Mouse (Mus musculus) hindbrain, embryonic 11.5 days (tissue): ENCODE measurements around the gene Klhl32. TPM values are rescaled to one million over a fixed set of nuclear protein-coding genes. Genes with fewer than 3 reads are reported as not detected.

Experiments used
- ATAC-seq: fragments of 200-750 bp; cut with Nextera tagmentation; 2 replicates; pipeline ENCODE4 v1.8.0; 2017; ENCODE audit warnings: mild to moderate bottlenecking, moderate TSS enrichment, moderate library complexity; ENCODE audit not compliant: low FRiP score
- DNase-seq: peaks from one replicate; pipeline ENCODE4 v3.0.0-alpha.2; 2015; ENCODE audit warnings: low spot score
- H3K27ac ChIP-seq: fragments of 300-500 bp; sonication (generic); 2 replicates; pipeline ENCODE4 v1.5.1; 2014; ENCODE audit warnings: mild to moderate bottlenecking, low read depth, low read length
- H3K27me3 ChIP-seq: fragments of 300-500 bp; sonication (generic); 2 replicates; pipeline ENCODE4 v1.6.1; 2014; ENCODE audit warnings: mild to moderate bottlenecking, low read length, moderate library complexity, mixed read lengths; ENCODE audit not compliant: control insufficient read depth, insufficient read depth
- H3K36me3 ChIP-seq: fragments of 300-500 bp; sonication (generic); 2 replicates; pipeline ENCODE4 v1.6.1; 2014; ENCODE audit warnings: mild to moderate bottlenecking, low read length, moderate library complexity, mixed read lengths; ENCODE audit not compliant: control insufficient read depth, insufficient read depth
- H3K4me1 ChIP-seq: fragments of 300-500 bp; sonication (generic); replicated peaks from 2 replicates; pipeline ENCODE4 v1.6.1; 2014; ENCODE audit warnings: low read length, mixed read lengths; ENCODE audit not compliant: control insufficient read depth, insufficient read depth
- H3K4me2 ChIP-seq: fragments of 300-500 bp; sonication (generic); replicated peaks from 2 replicates; pipeline ENCODE4 v1.6.1; 2014; ENCODE audit warnings: mild to moderate bottlenecking, low read depth, low read length
- H3K4me3 ChIP-seq: fragments of 300-500 bp; sonication (generic); 2 replicates; pipeline ENCODE4 v1.5.1; 2014; ENCODE audit warnings: low read depth, low read length
- H3K9ac ChIP-seq: fragments of 300-500 bp; sonication (generic); 2 replicates; pipeline ENCODE4 v1.6.1; 2014; ENCODE audit warnings: low read depth, low read length
- H3K9me3 ChIP-seq: fragments of 300-500 bp; sonication (generic); 2 replicates; pipeline ENCODE4 v1.6.1; 2016; ENCODE audit warnings: low read length; ENCODE audit not compliant: control insufficient read depth
- WGBS: fragments of 180-500 bp; shearing (Covaris S2); extraction: QIAGEN DNeasy Blood & Tissue Kit; methylation state at CpG from one replicate; pipeline ENCODE4 v1.1.7; 2014; 5-methylcytosine and 5-hydroxymethylcytosine counted together
- polyA plus RNA-seq: library from polyadenylated mRNA; unstranded; fragments of >200 nt; fragmentation: Nextera tagmentation; extraction: Ambion mirVana; gene quantifications from 2 replicates; pipeline ENCODE4 v1.2.1, GENCODE M21; 2014

Klhl32 gene
- polyA plus RNA-seq, 1 experiment from 2014 or later = 8.2 TPM

- 29% methylated on average over 6 of the region's 6 CpGs for WGBS
- peak; percentile 92 for DNase-seq
- no peaks in the 10 kb centered on the region for H3K27me3 ChIP-seq
- no peaks in the 10 kb centered on the region for H3K4me1 ChIP-seq
- peak; percentile 75; the same call in 1 of the 2 replicates for ATAC-seq
- no peak overlapping the region for H3K27ac ChIP-seq
- H3K9me3 ChIP-seq = no peaks in the 10 kb centered on the region
- no peak overlapping the region for H3K4me2 ChIP-seq
- no peaks in the 10 kb centered on the region for H3K36me3 ChIP-seq
- no peak overlapping the region for H3K4me3 ChIP-seq
- H3K9ac ChIP-seq = no peak overlapping the region
These were observed 276.6 kb downstream of the Klhl32 start for GRCm38 (mm10) chr4:24574276-24574675.

GRCm38 (mm10) chr4:24568989-24569556, 281.9 kb downstream of the Klhl32 start:
- Histone ChIP-seq H3K27me3 (no peaks in the 10 kb centered on the region), H3K9me3 (no peaks in the 10 kb centered on the region), H3K36me3 (no peaks in the 10 kb centered on the region), H3K4me3 (no peak overlapping the region), H3K4me2 (no peak overlapping the region), H3K4me1 (no peaks in the 10 kb centered on the region), H3K27ac (no peak overlapping the region), H3K9ac (no peak overlapping the region)
- DNase-seq (peak; percentile 7), ATAC-seq (peak; percentile 51)
- 81% methylated on average over 7 of the region's 7 CpGs for WGBS

GRCm38 (mm10) chr4:24568026-24568425, 282.9 kb downstream of the Klhl32 start:
- DNase-seq = no peak
- H3K4me1 ChIP-seq = no peaks in the 10 kb centered on the region
- no peaks in the 10 kb centered on the region for H3K27me3 ChIP-seq
- no peak for ATAC-seq
- H3K4me2 ChIP-seq = no peak overlapping the region
- H3K36me3 ChIP-seq = no peaks in the 10 kb centered on the region
- H3K4me3 ChIP-seq = no peak overlapping the region
- no peak overlapping the region for H3K9ac ChIP-seq
- 75% methylated on average over 6 of the region's 6 CpGs for WGBS
- H3K9me3 ChIP-seq = no peaks in the 10 kb centered on the region
- no peak overlapping the region for H3K27ac ChIP-seq

Other genes with a start within 250 kb of the Klhl32 start
- 67.0 and 68.2 TPM in 2 replicates for gene Ndufaf4, start 47.0 kb upstream of the Klhl32 start, polyA plus RNA-seq
- 2.8 and 3.5 TPM in 2 replicates for gene Gpr63, start 115.3 kb upstream of the Klhl32 start, polyA plus RNA-seq